Mouse (Mus musculus): ENCODE results near the gene Fbxl12. TPM values are rescaled to one million over a fixed set of nuclear protein-coding genes. Genes with fewer than 3 reads are reported as not detected.
"Not testable (repeated sequence)": the region's sequence is repeated elsewhere in the genome, so short reads cannot be mapped to it uniquely, and the experiment has no call there.

The Fbxl12 gene
- polyA plus RNA-seq, 1 experiment from 2014 or later = 16.4 TPM

DNA sequence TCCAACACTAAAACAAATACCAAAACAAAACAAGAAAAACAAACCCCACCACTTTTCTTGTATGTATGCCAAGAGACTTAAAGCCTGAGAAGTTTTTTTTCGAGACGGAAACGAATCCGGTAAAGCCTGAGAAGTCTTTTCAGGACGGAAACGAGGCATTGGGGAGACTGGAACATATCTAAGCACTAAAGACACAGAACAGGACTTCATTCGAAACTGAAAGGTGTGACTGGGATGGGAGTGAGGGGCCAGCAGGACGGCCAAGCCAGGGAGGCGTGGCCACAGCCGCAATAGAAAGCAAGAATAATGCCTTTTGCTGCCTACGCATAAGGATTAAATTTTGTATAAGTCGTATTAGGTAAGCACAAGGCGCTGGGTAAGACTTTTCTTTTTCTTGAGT, 786 bp downstream of the Fbxl12 start:
- 8% methylated on average over 13 of the region's 13 CpGs for WGBS
- Histone ChIP-seq H3K9me3 (no peaks in the 10 kb centered on the region), H3K4me1 (peaks cover 42% of the 10 kb centered on the region), H3K4me2 (peak overlapping the region; percentile 98), H3K27me3 (no peaks in the 10 kb centered on the region), H3K9ac (peak overlapping the region; percentile 86), H3K36me3 (replicated peaks) (peaks cover 28% of the 10 kb centered on the region), H3K27ac (no peak overlapping the region; the same call in 1 of the 2 replicates), H3K4me3 (replicated peaks) (peak overlapping the region; percentile 84)
- ATAC-seq (ENCODE audit: low FRiP score) = no peak

DNA sequence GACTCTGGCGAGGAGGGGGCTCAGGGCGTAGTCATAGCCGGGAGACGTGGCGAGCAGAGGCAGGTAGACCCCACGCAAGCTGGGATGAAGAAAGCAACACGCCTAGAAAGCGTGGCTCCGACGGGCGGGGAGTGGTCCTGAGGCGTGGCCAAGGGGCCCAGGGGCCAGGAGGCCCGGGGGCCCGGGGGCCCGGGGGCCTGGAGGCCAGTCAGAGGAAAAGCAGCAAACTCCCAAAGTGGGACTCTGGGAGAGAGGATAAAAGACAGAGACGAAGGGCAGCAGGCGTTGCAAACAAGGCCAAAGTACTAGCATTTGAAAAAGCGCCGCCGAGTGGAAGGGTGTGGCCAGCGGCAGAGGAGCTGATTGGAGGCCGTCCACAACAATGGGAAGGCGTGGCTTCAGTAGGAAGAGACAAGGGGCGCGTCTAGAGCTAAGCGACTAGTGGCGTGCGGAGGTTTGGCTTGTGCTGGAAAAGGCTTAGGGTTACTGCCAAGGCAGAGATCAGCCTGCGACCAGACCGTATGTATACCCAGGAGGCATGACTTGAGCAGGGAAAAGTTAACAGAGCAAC, 1.6 kb downstream of the Fbxl12 start:
- Histone ChIP-seq H3K4me2 (peak overlapping the region; percentile 98), H3K36me3 (replicated peaks) (peaks cover 28% of the 10 kb centered on the region), H3K9ac (peak overlapping the region; percentile 86), H3K27me3 (no peaks in the 10 kb centered on the region), H3K4me3 (replicated peaks) (peak overlapping the region; percentile 84), H3K9me3 (no peaks in the 10 kb centered on the region), H3K27ac (peak overlapping the region; percentile 88), H3K4me1 (peaks cover 42% of the 10 kb centered on the region)
- WGBS = under 1% methylated on average over 30 of the region's 30 CpGs
- peak; percentile 87 for ATAC-seq (ENCODE audit: low FRiP score)

DNA sequence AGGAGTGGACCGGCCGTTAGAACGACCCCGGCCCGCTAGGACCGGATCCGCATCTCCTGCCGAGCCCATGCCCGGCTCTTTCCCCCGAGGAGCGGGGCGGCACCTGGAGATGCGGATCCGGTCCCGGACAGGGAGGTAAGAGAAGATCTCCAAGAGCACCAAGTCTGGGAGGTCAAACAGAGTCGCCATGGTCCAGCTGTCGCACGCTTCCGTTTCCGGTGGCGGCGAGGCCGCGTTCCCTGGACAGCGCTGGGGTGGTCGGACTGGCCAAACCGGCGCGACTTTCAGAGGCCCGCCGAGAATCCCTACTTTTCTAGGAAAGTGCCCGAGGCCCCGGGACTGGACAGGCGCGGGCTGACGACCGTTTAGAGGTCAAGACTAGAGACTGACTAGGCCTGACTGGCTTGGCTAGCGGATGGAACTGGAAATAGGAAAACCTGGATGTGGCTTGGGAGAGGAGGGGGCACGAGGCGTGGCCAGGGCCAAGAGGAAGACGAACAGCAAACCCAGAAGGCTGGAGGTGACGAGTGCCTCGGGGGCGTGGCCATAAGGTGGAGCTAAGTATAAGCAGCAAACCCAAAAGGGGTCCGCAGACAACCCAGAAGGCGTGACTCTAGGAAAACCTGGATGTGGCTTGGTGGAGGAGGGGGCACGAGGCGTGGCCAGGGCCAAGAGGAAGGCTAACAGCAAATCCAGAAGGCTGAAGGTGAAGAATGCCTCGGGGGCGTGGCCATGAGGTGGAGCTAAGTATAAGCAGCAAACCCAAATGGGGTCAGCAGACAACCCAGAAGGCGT, 2.3 kb downstream of the Fbxl12 start, which contains the start of gene Ubl5:
Ubl5 (plus strand) TSS at position 778 of the 795 bp plus-strand sequence.
- peak within 1 kb of the TSS; percentile 88 for H3K27ac ChIP-seq
- peak within 1 kb of the TSS; percentile 84 for H3K4me3 ChIP-seq (replicated peaks)
- H3K27me3 ChIP-seq = no peaks in the 10 kb centered on the region
- peaks cover 42% of the 10 kb centered on the region for H3K4me1 ChIP-seq
- WGBS = under 1% methylated on average over 51 of the region's 51 CpGs
- H3K9me3 ChIP-seq = no peaks in the 10 kb centered on the region
- peak within 1 kb of the TSS; percentile 98 for H3K4me2 ChIP-seq
- H3K9ac ChIP-seq = peak within 1 kb of the TSS; percentile 86
- peaks cover 26% of the 10 kb centered on the region for H3K36me3 ChIP-seq (replicated peaks)
- ATAC-seq (ENCODE audit: low FRiP score) = peak; percentile 88

DNA sequence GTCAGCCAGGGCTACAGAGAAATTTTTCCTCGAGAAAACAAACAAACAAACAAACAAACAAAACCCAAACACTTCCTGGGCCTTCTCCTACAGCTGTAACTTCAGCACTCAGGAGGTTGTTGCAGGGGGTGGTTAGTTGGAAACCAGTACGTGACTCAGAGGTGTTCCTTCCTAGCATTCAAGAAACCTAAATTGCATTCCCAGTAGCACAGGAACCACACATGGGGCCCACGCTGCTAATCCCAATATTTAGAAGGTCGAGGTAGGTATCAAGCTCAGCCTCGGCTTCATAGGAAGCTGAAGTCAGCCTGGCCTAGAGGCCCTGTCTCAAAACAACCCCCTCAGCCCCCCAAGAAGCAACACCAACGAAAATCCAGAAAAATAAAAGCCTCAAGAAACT, 3.1 kb downstream of the Fbxl12 start:
- peak overlapping the region; percentile 84 for H3K4me3 ChIP-seq (replicated peaks)
- 0 out of 2 replicates have a peak overlapping the region, but pooled peaks have one; percentile 88 for H3K27ac ChIP-seq
- H3K27me3 ChIP-seq = no peaks in the 10 kb centered on the region
- H3K4me2 ChIP-seq = peak overlapping the region; percentile 98
- no peaks in the 10 kb centered on the region for H3K9me3 ChIP-seq
- WGBS = 35% methylated on average over 6 of the region's 6 CpGs
- H3K36me3 ChIP-seq (replicated peaks) = peaks cover 21% of the 10 kb centered on the region
- H3K9ac ChIP-seq = peak overlapping the region; percentile 86
- no peak for ATAC-seq (ENCODE audit: low FRiP score)
- H3K4me1 ChIP-seq = peaks cover 39% of the 10 kb centered on the region

DNA sequence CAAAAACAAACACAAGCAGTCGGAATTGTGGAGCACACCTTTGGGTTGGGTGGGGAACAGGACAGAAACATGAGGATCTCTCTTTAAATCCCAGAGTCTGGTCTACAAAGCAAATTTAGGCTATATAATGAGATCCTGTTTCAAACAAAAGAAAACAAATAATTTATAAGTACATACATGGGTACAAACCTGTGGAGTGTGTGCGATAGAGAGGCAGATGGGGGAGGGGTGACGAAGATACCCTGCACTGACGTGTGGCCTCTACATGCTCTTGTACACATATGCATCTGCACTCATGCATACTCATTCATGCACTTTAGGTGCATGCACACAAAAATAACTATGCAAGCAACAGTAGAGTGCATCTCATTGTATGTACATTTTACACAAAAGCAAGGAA, 5.1 kb downstream of the Fbxl12 start:
- H3K9me3 ChIP-seq = no peaks in the 10 kb centered on the region
- WGBS = 93% methylated on average over 4 of the region's 4 CpGs
- no peak overlapping the region for H3K4me3 ChIP-seq (replicated peaks)
- peaks cover 28% of the 10 kb centered on the region for H3K4me1 ChIP-seq
- no peak overlapping the region for H3K9ac ChIP-seq
- H3K27ac ChIP-seq = no peak overlapping the region
- H3K27me3 ChIP-seq = no peaks in the 10 kb centered on the region
- no peak overlapping the region for H3K4me2 ChIP-seq
- no peak for ATAC-seq (ENCODE audit: low FRiP score)
- H3K36me3 ChIP-seq (replicated peaks) = peaks cover 16% of the 10 kb centered on the region

DNA sequence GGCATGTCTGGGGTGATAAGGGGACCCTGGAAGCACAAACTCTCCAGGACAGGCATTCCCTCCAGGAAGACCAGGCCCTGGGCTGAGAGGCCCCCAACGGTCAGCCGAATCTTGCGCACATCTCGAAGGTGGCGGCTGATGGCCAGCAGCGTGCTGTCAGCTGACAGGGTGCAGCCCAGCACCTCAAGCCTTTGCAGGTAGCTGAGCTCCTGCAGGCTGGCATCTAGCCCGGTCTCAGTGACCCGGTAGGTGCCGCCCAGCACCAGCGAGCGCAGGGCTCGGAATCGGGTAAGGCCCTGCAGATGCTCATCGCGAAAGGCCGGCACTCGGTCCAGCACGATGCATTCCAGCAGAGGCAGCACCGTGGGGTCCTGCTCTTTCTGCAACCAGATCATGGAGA, 6.0 kb downstream of the Fbxl12 start:
- H3K4me1 ChIP-seq = peaks cover 23% of the 10 kb centered on the region
- no peak for ATAC-seq (ENCODE audit: low FRiP score)

DNA sequence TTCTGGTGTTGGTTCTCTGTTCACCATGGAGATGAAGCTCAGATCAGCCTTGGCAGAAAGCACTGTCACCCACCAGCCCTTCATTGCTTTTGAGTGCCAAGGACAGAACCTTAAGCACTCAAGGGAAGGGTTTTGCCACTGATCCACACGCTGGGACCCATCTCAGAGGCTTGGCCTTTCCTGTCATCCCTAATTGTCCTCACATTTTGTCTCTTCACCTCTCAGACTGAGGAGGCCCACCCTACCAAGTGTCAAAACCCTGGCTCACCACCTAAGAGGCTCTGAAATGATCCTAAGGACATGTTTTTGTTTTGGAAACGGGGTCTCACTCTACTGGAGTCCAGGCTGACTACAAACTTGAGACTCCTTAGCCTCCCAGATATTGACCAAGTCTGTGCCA, 7.8 kb downstream of the Fbxl12 start:
- no peak overlapping the region for H3K27ac ChIP-seq
- 91% methylated on average over 2 of the region's 2 CpGs for WGBS
- peaks cover 11% of the 10 kb centered on the region for H3K4me1 ChIP-seq
- H3K4me2 ChIP-seq = no peak overlapping the region
- H3K4me3 ChIP-seq (replicated peaks) = no peak overlapping the region
- no peaks in the 10 kb centered on the region for H3K27me3 ChIP-seq
- H3K9me3 ChIP-seq = no peaks in the 10 kb centered on the region
- no peak for ATAC-seq (ENCODE audit: low FRiP score)
- H3K9ac ChIP-seq = no peak overlapping the region
- H3K36me3 ChIP-seq (replicated peaks) = peaks cover 16% of the 10 kb centered on the region

More for the DNA sequence above, 6.0 kb downstream of the Fbxl12 start:
- Histone ChIP-seq H3K27me3 (no peaks in the 10 kb centered on the region), H3K9me3 (no peaks in the 10 kb centered on the region), H3K27ac (no peak overlapping the region), H3K4me3 (replicated peaks) (no peak overlapping the region), H3K36me3 (replicated peaks) (peaks cover 16% of the 10 kb centered on the region), H3K9ac (no peak overlapping the region), H3K4me2 (no peak overlapping the region)
- 97% methylated on average over 19 of the region's 19 CpGs for WGBS

DNA sequence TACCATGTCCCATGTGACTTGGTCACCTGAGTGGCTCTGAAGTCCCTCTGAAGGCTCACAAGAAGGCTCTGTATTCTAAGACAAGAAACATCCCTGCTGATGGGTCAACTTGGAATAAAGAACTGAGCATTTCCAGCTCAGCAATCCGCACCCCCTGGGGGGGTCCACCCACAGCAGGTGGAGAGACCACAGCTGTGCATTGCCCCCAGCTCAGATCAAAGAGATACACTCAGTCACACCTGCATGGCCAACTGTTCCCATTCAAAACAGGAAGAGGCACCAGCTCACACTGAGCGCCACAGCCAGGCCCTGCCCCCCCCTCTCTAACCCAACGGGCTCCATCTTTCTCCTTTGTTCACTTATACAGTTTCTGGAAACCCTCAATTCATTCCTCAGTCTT, 8.3 kb downstream of the Fbxl12 start:
- H3K9ac ChIP-seq = no peak overlapping the region
- H3K27me3 ChIP-seq = no peaks in the 10 kb centered on the region
- 76% methylated on average over 3 of the region's 3 CpGs for WGBS
- H3K27ac ChIP-seq = no peak overlapping the region
- no peak overlapping the region for H3K4me2 ChIP-seq
- no peak overlapping the region for H3K4me3 ChIP-seq (replicated peaks)
- no peaks in the 10 kb centered on the region for H3K9me3 ChIP-seq
- H3K36me3 ChIP-seq (replicated peaks) = peaks cover 16% of the 10 kb centered on the region
- ATAC-seq (ENCODE audit: low FRiP score) = no peak
- H3K4me1 ChIP-seq = peaks cover 6% of the 10 kb centered on the region

DNA sequence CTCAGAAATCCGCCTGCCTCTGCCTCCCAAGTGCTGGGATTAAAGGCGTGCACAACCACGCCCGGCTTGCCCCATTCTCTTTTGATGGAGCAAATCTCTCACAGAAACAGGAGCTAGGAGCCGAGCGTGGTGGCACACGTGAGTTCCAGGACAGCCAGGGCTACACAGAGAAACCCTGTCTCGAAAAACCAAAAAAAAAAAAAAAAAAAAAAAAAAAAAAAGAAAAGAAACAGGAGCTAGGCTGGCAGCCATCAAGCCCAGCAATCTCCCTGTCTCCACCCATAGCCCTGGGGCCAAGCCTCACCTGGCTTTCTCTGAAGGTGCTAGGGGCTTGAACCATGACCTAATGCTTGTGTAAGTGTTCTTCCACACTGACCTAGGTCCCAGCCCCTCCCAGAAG, 8.9 kb downstream of the Fbxl12 start:
- H3K27ac ChIP-seq; ATAC-seq (ENCODE audit: low FRiP score); H3K4me1 ChIP-seq; H3K4me3 ChIP-seq (replicated peaks); H3K9me3 ChIP-seq; H3K4me2 ChIP-seq; H3K27me3 ChIP-seq; H3K9ac ChIP-seq: not testable (repeated sequence)
- H3K36me3 ChIP-seq (replicated peaks) = peaks cover 16% of the 10 kb centered on the region
- 95% methylated on average over 8 of the region's 8 CpGs for WGBS

DNA sequence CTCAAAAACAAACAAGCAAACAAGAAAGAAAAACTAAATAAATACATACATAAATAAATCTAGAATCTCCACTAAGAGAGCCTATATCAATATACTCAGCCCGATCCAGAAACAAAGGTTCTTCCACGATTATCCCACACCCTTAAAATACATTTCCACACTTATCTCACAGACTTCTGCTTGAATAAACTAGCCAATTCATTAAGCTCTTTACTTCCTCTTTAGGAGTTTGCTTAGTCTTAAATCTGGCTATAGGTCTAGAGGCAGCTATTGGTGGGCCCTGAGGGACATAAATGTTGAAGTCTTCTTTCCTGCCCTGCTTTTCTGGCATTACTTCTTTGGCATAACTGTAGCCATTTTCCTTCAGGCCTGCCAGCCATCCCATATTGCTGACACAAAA, 13.2 kb downstream of the Fbxl12 start:
- H3K4me3 ChIP-seq (replicated peaks) = no peak overlapping the region
- 93% methylated on average over 2 of the region's 2 CpGs for WGBS
- no peak overlapping the region for H3K9ac ChIP-seq
- H3K27me3 ChIP-seq = no peaks in the 10 kb centered on the region
- ATAC-seq (ENCODE audit: low FRiP score) = no peak
- 0 out of 2 replicates have a peak, but pooled peaks cover 4% of the 10 kb centered on the region for H3K36me3 ChIP-seq (replicated peaks)
- no peak overlapping the region for H3K4me2 ChIP-seq
- no peak overlapping the region for H3K27ac ChIP-seq
- no peaks in the 10 kb centered on the region for H3K4me1 ChIP-seq
- no peaks in the 10 kb centered on the region for H3K9me3 ChIP-seq

DNA sequence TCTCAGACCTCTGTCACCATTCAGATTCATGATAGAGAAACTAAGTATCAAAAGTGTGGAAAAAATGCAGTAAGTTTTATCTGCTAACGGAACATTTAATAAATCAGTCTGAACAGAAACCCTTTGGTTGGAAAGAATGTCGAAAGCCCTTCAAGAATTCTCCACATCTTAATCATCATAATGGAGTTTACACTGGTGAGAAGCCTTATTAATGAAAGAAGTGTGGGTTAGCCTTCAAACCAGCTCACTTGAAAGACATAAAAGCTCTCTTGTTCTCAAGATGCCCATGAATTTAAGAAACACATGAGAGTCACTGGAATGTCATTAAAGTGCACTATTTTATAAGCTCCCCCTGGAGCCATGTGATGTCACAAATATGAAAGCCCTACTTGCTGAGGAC, 27.9 kb downstream of the Fbxl12 start:
- H3K4me1 ChIP-seq = no peaks in the 10 kb centered on the region
- H3K27me3 ChIP-seq = no peaks in the 10 kb centered on the region
- no peak overlapping the region for H3K4me3 ChIP-seq (replicated peaks)
- 95% methylated on average over 2 of the region's 2 CpGs for WGBS
- ATAC-seq (ENCODE audit: low FRiP score) = no peak
- H3K27ac ChIP-seq = no peak overlapping the region
- H3K9me3 ChIP-seq = no peaks in the 10 kb centered on the region
- no peak overlapping the region for H3K9ac ChIP-seq
- no peak overlapping the region for H3K4me2 ChIP-seq
- H3K36me3 ChIP-seq (replicated peaks) = peaks cover 3% of the 10 kb centered on the region; the same call in 1 of the 2 replicates

DNA sequence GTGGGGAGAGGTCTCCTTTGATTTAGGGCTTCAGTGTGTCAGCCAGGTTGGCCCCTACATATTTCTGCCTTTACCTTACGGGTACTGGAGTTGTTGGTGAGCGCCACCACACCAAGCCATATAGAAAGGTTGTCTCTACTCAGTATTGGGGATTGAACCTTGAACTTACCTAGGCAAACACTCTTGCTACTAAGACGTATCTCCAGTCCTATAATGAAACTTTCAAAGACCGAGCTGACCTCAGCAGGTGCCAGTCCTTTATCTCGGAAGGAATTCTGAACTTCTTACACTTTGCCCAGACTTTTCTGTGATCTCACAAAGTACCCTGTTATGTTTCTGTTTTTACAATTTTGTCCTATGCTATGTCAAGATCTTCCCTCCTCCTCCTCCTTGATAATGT, 32.6 kb downstream of the Fbxl12 start:
- Histone ChIP-seq H3K4me2 (no peak overlapping the region), H3K9ac (no peak overlapping the region), H3K36me3 (replicated peaks) (peaks cover 10% of the 10 kb centered on the region), H3K27me3 (no peaks in the 10 kb centered on the region), H3K27ac (no peak overlapping the region), H3K4me3 (replicated peaks) (no peak overlapping the region), H3K9me3 (0 out of 2 replicates have a peak, but pooled peaks cover 3% of the 10 kb centered on the region), H3K4me1 (no peaks in the 10 kb centered on the region; the same call in 1 of the 2 replicates)
- ATAC-seq (ENCODE audit: low FRiP score) = no peak
- 78% methylated on average over 5 of the region's 5 CpGs for WGBS

Data from forebrain, embryonic 12.5 days (tissue).